Mouse (Mus musculus): ENCODE results near the gene Gm3755. TPM values are rescaled to one million over a fixed set of nuclear protein-coding genes. Genes with fewer than 3 reads are reported as not detected.
"Not testable (repeated sequence)": the region's sequence is repeated elsewhere in the genome, so short reads cannot be mapped to it uniquely, and the experiment has no call there.

Gene Gm3755
- under 1 TPM in 1 of 2 experiments, not detected in 1; 0.29 TPM for total RNA-seq (2021)

GRCm38 (mm10) chr14:7450817-7451216 is at the start of gene Gm3755:
Gene Gm3755, minus strand, starts transcription at chr14:7450917.
- not testable (repeated sequence) for DNase-seq

DNA sequence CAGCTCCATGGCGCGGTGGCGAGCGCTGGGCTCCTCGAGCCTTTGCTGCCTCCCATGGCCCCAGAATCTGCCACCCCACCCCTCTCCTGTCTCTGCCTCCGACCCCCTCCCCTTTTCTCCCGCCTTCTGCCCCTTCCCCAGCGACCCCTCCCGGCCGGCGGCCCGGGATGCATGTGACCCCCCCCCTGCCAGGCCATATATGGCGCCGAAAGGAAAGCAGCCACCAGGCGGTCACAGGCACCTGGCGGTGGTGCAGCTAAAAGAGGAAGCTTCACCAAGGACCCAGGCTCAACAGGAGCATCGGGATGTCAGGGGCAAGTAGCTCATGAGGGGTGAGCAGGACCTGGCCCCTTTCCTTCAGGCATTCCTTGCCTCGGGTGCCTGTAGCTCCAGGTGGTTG is 38.0 kb upstream of the Gm3755 start:
- not testable (repeated sequence) for DNase-seq

GRCm38 (mm10) chr14:7483662-7484061 is 32.9 kb upstream of the Gm3755 start, which contains the start of gene Gm3752:
Gene Gm3752, minus strand, starts transcription at chr14:7483762.
- not testable (repeated sequence) for DNase-seq

- DNase-seq = not testable (repeated sequence)
Observed at GRCm38 (mm10) chr14:7422496-7422895, 28.2 kb downstream of the Gm3755 start.

Other genes starting within 250 kb of the Gm3755 start
- not detected for gene Gm3727, start 186.2 kb downstream of the Gm3755 start, total RNA-seq (2021)
- under 1 TPM; 0.52 to 0.54 TPM for gene Gm3739, start 135.9 kb downstream of the Gm3755 start, total RNA-seq (2021)
- gene Gm5797, start 118.5 kb downstream of the Gm3755 start, total RNA-seq (2021) = not detected
- gene Gm8374, start 85.8 kb downstream of the Gm3755 start, total RNA-seq (2021) = not detected
- gene Gm3752, start 32.8 kb upstream of the Gm3755 start, total RNA-seq (2021) = under 1 TPM; 0.21 to 0.25 TPM
- 1 to 10 TPM; 3.8 to 5.9 TPM for gene Gm3558, start 117.6 kb upstream of the Gm3755 start, total RNA-seq (2021)
- gene Gm10338, start 144.7 kb upstream of the Gm3755 start, total RNA-seq (2021) = not detected
- not detected for gene Gm10128, start 193.1 kb upstream of the Gm3755 start, total RNA-seq (2021)